Mouse (Mus musculus) hindbrain, embryonic 10.5 days (tissue): ENCODE measurements at regions not wholly inside any gene's neighbourhood (a gene's known extent, or its start where the extent isn't known, plus 50 kb on each side); places are given as distances from the start of the nearest gene placed in this dataset.
A peak's percentile ranks its signal among the peaks of the same experiment; 100 is the strongest.

Experiments used
- DNase-seq: peaks from one replicate; pipeline ENCODE4 v3.0.0-alpha.2; 2017; ENCODE audit warnings: low spot score
- H3K27ac ChIP-seq: fragments of 300-500 bp; sonication (generic); 2 replicates; pipeline ENCODE4 v1.5.1; 2016; ENCODE audit warnings: mild to moderate bottlenecking, moderate library complexity
- H3K27me3 ChIP-seq: fragments of 300-500 bp; sonication (generic); 2 replicates; pipeline ENCODE4 v1.6.1; 2016; ENCODE audit warnings: mild to moderate bottlenecking; ENCODE audit not compliant: poor library complexity, insufficient read depth, severe bottlenecking
- H3K36me3 ChIP-seq: fragments of 300-500 bp; sonication (generic); 2 replicates; pipeline ENCODE4 v1.6.1; 2016; ENCODE audit warnings: mild to moderate bottlenecking, moderate library complexity
- H3K4me1 ChIP-seq: fragments of 300-500 bp; sonication (generic); replicated peaks from 2 replicates; pipeline ENCODE4 v1.6.1; 2016; ENCODE audit warnings: mild to moderate bottlenecking
- H3K4me3 ChIP-seq: fragments of 300-500 bp; sonication (generic); 2 replicates; pipeline ENCODE4 v1.5.1; 2016; ENCODE audit warnings: mild to moderate bottlenecking, moderate library complexity
- H3K9me3 ChIP-seq: fragments of 300-500 bp; sonication (generic); 2 replicates; pipeline ENCODE4 v1.6.1; 2016; ENCODE audit warnings: mild to moderate bottlenecking, moderate library complexity
- WGBS: fragments of 180-500 bp; shearing (Covaris S2); methylation state at CpG from one replicate; pipeline ENCODE4 v1.1.7; 2016; 5-methylcytosine and 5-hydroxymethylcytosine counted together

DNA sequence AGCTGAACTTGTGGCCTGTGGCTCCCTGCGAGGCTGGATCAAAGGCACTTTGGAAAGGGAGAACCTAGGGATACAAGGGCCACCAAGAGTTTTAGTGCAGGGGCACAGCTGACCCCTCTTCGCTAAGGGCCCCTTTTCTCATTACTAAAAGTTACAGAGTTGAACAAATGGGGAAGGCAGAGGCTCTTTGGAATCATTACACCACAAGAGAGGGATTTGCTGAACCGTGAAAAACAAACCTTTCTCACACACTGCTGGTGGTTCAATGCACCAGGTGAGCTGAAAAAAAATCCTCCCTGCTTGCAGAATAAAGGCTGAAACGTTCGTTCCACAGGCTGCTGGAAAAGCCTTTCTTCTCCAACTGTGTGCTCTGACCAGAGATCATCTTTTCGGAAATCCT is 50.2 kb upstream of the Ncam1 start:
- Histone ChIP-seq H3K36me3 (no peaks in the 10 kb centered on the region), H3K27me3 (no peaks in the 10 kb centered on the region; the same call in 1 of the 2 replicates), H3K9me3 (no peaks in the 10 kb centered on the region), H3K4me1 (peaks cover 13% of the 10 kb centered on the region), H3K4me3 (no peak overlapping the region), H3K27ac (peak overlapping the region; percentile 16; the same call in 1 of the 2 replicates)
- WGBS, result 5% methylated on average over 6 of the region's 6 CpGs
- DNase-seq, result peak; percentile 4
